In the genomic region with DNA sequence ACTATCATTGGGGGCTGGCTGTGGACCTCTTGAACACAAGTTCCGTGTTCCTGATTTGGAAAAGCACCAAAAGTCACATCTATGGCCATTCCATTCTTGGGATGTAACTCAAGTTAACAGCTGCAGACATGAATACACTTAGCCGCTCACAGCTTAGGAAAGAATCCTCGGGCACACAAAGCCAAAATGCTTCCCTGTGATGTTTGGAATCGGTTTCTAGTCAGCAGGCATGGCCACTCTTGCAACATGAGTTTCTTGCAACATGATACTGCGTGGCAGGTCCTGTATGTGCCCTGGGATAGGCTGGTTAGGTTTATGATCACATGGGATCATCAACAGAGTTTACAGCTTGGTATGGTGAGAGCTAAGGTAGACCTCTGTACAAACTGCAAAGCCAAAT, we compare ENCODE assay signal across 9 mouse cellular contexts.
DNase-seq lines count a peak whose midpoint lies in the region; ATAC-seq and TF ChIP-seq lines count a peak whose summit lies in the region.
"Had no signal": no experiment of that assay in that cellular context is flagged by ENCODE, and none has a peak within 500 bp of the region (broad histone marks: within the 10 kb centered on the region; RNA-seq: fewer than 3 reads in every experiment).

No protein-coding gene starts in this region.

- no peak for DNase-seq in heart, postnatal 0 days (ENCODE audit: low spot score)
- DNase-seq in heart, postnatal 14 days, result no peak
- no peak for DNase-seq in embryo, embryonic 11 days
- no peak for DNase-seq in thymus, postnatal 25 days
- DNase-seq: cerebellum, adult 9-11 months had no signal

- peaks cover 57% of the 10 kb centered on the region for H3K36me3 ChIP-seq in heart, postnatal 0 days (replicated peaks; ENCODE audit: control insufficient read depth, insufficient read depth, low read length)

- no peak overlapping the region for H3K9ac ChIP-seq in heart, postnatal 0 days (replicated peaks; ENCODE audit: low read depth, low read length)

- H3K27me3 ChIP-seq in heart, postnatal 0 days (ENCODE audit: control insufficient read depth, insufficient read depth, low read length), result no peaks in the 10 kb centered on the region

- ATAC-seq in heart, postnatal 0 days (ENCODE audit: insufficient read depth, low read depth), result peak; percentile 37; the same call in 1 of the 2 replicates
- 0 out of 2 replicates have a peak, but pooled peaks have one; percentile 28 for ATAC-seq in common myeloid progenitor, adult 5-6 weeks (replicated peaks; ENCODE audit: low read depth, poor library complexity, severe bottlenecking)
- peak; percentile 95 for ATAC-seq in granulocyte monocyte progenitor cell, adult 5-6 weeks (replicated peaks; ENCODE audit: poor library complexity, severe bottlenecking)
- peak; percentile 84 for ATAC-seq in megakaryocyte progenitor cell, adult 5-6 weeks (replicated peaks; ENCODE audit: poor library complexity)
- ATAC-seq: midbrain, embryonic 16.5 days had no signal

- H3K4me2 ChIP-seq in heart, postnatal 0 days (ENCODE audit: low read depth, low read length), result no peak overlapping the region

- TF ChIP-seq CTCF in heart, postnatal 0 days (IDR thresholded peaks at IDR 0.05; ENCODE audit: low read depth), result no peak

- WGBS in heart, postnatal 0 days, result 32% methylated on average over 5 of the region's 5 CpGs

- H3K4me3 ChIP-seq in heart, postnatal 0 days (ENCODE audit: low read depth, low read length), result no peak overlapping the region

- no peaks in the 10 kb centered on the region for H3K9me3 ChIP-seq in heart, postnatal 0 days (replicated peaks; ENCODE audit: control insufficient read depth, low read length)

- intact Hi-C loops in heart, postnatal 14 days (cut with DNase I), result loop anchor here (5.0 kb wide), 1 partner anchor 104 kb away; no protein-coding TSS in a partner anchor

- peak overlapping the region; percentile 57; the same call in 1 of the 2 replicates for H3K27ac ChIP-seq in heart, postnatal 0 days (ENCODE audit: low read depth)

- TF ChIP-seq EP300 in heart, postnatal 0 days (IDR thresholded peaks at IDR 0.05; ENCODE audit: low read depth), result no peak

- peaks cover 17% of the 10 kb centered on the region; the same call in 1 of the 2 replicates for H3K4me1 ChIP-seq in heart, postnatal 0 days (ENCODE audit: control insufficient read depth, insufficient read depth)

Comparison
In these comparisons a context has a peak if more than half of its experiments do, and no peak if none do; other contexts are left out.
1. ATAC-seq: peak in every context shown above with its lines; median percentile 95 in granulocyte monocyte progenitor cell, adult 5-6 weeks; 84 in megakaryocyte progenitor cell, adult 5-6 weeks; 37 in heart, postnatal 0 days; 28 in common myeloid progenitor, adult 5-6 weeks.